Mouse (Mus musculus) lung, postnatal 0 days (tissue): ENCODE data around the gene Gm20388.

Experiments used
- CTCF ChIP-seq: IDR thresholded peaks from 2 replicates; pipeline ENCODE4 v1.5.1; 2016; ENCODE audit warnings: antibody characterized with exemption, mild to moderate bottlenecking
- EP300 ChIP-seq: IDR thresholded peaks from 2 replicates; pipeline ENCODE4 v1.6.1; 2016; ENCODE audit warnings: antibody characterized with exemption, mild to moderate bottlenecking, control low read depth

DNA sequence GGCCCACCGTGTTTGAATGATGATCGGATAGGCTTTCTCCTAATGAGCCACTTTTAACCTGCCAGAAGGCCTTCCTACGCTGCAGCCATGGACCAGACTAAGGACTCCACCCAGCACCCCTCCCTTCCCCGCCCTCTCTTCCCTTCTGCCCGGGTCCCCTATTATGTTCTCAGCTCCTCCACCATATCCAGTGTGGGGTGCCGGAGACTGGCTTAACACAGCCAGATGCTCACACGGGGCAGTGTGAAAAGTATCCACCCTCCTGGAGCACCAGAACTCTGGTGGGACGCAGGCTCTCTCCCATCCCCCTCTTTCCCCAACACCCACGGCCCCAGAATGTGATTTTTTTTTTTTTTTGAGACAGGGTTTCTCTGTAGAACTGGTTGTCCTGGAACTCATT is 2662.9 kb downstream of the Gm20388 start:
- TF ChIP-seq CTCF (no peak), EP300 (no peak)
